Mouse (Mus musculus): ENCODE results near the gene Hsd17b13. TPM values are rescaled to one million over a fixed set of nuclear protein-coding genes. Genes with fewer than 3 reads are reported as not detected.

Hsd17b13 gene
- total and polyA plus RNA-seq, 2 experiments = 179 to 252 TPM

DNA sequence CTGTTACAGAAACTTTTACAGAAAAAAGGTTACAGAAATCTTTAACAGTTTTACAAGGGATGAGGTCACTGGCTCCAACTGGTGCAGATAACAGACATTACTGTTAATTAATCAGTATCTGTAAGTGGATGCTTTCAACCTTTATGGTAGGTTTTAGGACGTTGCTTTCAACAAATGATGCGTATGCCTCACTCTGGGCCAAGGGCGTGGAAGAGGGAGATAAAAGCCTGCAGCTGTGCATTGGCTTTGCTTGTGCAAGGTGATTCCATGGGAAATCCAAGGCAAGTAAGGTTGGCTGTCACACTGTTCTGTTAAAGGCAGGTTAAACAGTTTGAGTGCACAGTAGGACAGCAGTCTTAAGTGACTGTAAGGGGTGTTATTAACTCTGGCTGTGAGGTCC is 29.6 kb upstream of the Hsd17b13 start:
- peaks cover 62% of the 10 kb centered on the region for H3K36me3 ChIP-seq (ENCODE audit: control insufficient read depth, insufficient read depth, low read length)
- H3K27me3 ChIP-seq (ENCODE audit: control insufficient read depth, insufficient read depth, low read length) = no peaks in the 10 kb centered on the region
- H3K9ac ChIP-seq (ENCODE audit: low read depth, low read length) = no peak overlapping the region
- no peaks in the 10 kb centered on the region for H3K79me2 ChIP-seq (ENCODE audit: control insufficient read depth, insufficient read depth, low read length)
- 76% methylated on average over 3 of the region's 3 CpGs for WGBS
- H3K4me1 ChIP-seq (ENCODE audit: control insufficient read depth, insufficient read depth, low read length) = no peaks in the 10 kb centered on the region
- no peak overlapping the region for H3K27ac ChIP-seq (replicated peaks; ENCODE audit: insufficient read depth, low read depth, low read length)
- no peak overlapping the region for H3K4me3 ChIP-seq (ENCODE audit: insufficient read depth, low read depth, low read length)
- TF ChIP-seq POLR2A (IDR thresholded peaks at IDR 0.05; ENCODE audit: extremely low read depth, insufficient read depth, low read length) = no peak
- TF ChIP-seq CTCF (IDR thresholded peaks at IDR 0.05; ENCODE audit: low read depth, low read length) = no peak
- no peak for DNase-seq (ENCODE audit: extremely low read depth, low read depth, low spot score)

DNA sequence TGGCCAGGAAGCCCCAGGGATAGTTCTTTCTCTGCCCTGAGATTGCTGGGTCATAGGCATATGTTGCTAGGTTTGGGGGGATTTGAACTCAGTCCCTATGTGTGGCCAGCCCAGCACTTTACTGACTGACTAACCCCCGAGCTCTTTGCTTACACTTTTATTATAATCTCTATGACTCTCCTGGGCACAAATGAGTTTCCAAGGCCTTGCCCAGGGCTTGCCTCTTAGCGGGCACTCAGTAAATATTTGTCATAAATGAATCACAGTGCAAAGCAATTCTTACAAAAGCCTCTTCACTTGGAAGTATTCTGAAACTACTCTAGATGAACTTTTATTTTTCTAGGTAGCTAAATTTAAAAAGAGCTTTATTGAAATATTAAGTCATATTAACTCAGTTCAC is 26.7 kb upstream of the Hsd17b13 start:
- 44% methylated on average over 2 of the region's 2 CpGs for WGBS
- no peak overlapping the region for H3K27ac ChIP-seq (replicated peaks; ENCODE audit: insufficient read depth, low read depth, low read length)
- DNase-seq (ENCODE audit: extremely low read depth, low read depth, low spot score) = no peak
- H3K27me3 ChIP-seq (ENCODE audit: control insufficient read depth, insufficient read depth, low read length) = no peaks in the 10 kb centered on the region
- H3K4me3 ChIP-seq (ENCODE audit: insufficient read depth, low read depth, low read length) = no peak overlapping the region
- H3K36me3 ChIP-seq (ENCODE audit: control insufficient read depth, insufficient read depth, low read length) = peaks cover 48% of the 10 kb centered on the region
- peaks cover 5% of the 10 kb centered on the region; the same call in 1 of the 2 replicates for H3K4me1 ChIP-seq (ENCODE audit: control insufficient read depth, insufficient read depth, low read length)
- no peaks in the 10 kb centered on the region for H3K79me2 ChIP-seq (ENCODE audit: control insufficient read depth, insufficient read depth, low read length)
- no peak overlapping the region for H3K9ac ChIP-seq (ENCODE audit: low read depth, low read length)
- no peak for TF ChIP-seq CTCF (IDR thresholded peaks at IDR 0.05; ENCODE audit: low read depth, low read length)
- TF ChIP-seq POLR2A (IDR thresholded peaks at IDR 0.05; ENCODE audit: extremely low read depth, insufficient read depth, low read length) = no peak

DNA sequence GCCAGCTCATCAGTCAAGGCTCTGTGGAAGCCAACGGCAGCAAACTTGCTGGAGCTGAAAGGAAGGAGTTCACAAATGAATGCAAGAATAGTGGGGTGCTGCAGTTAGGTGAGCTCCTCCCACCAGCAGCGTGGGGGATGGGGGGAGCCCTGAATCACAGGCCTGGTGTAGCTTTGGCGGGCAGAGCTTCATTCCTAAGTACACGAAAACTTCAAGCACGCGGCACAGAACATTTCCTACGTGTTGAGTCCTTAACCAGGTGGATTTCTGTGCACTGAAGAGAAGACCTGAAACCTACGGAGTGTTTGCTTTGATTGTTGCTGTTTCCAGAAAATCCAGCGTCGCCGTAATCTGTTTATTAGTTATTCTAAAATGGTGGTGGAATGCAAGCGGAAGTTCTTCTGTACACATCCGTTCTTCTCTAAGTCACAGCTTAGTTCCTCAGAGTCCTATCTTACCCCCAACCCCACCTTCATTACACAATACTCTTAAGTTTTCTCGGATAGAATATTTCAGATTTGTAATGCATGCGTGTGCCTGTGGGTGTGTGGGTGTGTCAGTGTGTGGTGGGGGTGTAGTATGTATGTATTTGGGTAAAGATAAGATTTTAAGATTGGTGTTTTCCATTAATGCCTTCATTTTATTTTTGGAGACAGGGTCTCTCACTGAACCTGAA is 26.2 kb upstream of the Hsd17b13 start:
- TF ChIP-seq POLR2A (IDR thresholded peaks at IDR 0.05; ENCODE audit: extremely low read depth, insufficient read depth, low read length) (no peak), CTCF (IDR thresholded peaks at IDR 0.05; ENCODE audit: low read depth, low read length) (no peak)
- WGBS = 70% methylated on average over 15 of the region's 15 CpGs
- no peak for DNase-seq (ENCODE audit: extremely low read depth, low read depth, low spot score)
- Histone ChIP-seq H3K27ac (replicated peaks; ENCODE audit: insufficient read depth, low read depth, low read length) (no peak overlapping the region), H3K4me1 (ENCODE audit: control insufficient read depth, insufficient read depth, low read length) (peaks cover 6% of the 10 kb centered on the region; the same call in 1 of the 2 replicates), H3K36me3 (ENCODE audit: control insufficient read depth, insufficient read depth, low read length) (peaks cover 44% of the 10 kb centered on the region), H3K79me2 (ENCODE audit: control insufficient read depth, insufficient read depth, low read length) (no peaks in the 10 kb centered on the region), H3K27me3 (ENCODE audit: control insufficient read depth, insufficient read depth, low read length) (no peaks in the 10 kb centered on the region), H3K4me3 (ENCODE audit: insufficient read depth, low read depth, low read length) (no peak overlapping the region), H3K9ac (ENCODE audit: low read depth, low read length) (no peak overlapping the region)

DNA sequence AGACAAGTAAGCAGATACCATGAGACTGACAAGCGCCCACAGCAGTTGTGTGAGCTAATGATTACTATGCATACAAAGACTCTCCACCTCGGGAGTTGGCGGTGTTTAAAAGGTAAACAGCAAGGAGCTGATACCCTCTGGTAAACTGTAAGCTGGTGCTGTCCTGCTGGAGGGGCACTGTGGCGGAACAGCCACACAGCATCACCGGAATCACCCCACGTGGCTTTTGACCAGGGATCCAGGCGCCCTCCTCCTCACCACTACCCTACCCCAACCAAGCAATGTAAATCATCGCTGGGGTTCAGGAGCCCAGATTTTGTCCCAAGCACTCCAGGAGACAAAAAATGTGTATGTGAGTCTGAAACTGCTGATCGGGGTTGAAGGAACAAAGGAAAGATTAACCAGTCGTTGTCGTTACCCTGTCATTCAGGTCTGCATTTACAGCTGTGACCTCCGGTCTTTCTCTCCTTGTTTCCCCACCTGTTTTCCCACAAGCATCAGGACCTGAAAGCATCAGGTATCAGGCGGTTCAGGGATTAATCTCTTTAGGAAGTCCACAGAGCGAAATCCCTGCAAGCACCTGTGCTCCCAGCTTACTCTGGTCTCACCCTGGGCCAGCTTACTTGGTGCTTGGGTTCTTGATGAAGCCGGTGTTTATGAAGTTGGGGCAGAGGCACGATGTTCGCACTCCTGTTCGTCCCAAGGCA is 25.5 kb upstream of the Hsd17b13 start:
- H3K4me3 ChIP-seq (ENCODE audit: insufficient read depth, low read depth, low read length) = no peak overlapping the region
- no peaks in the 10 kb centered on the region for H3K27me3 ChIP-seq (ENCODE audit: control insufficient read depth, insufficient read depth, low read length)
- 67% methylated on average over 18 of the region's 18 CpGs for WGBS
- DNase-seq (ENCODE audit: extremely low read depth, low read depth, low spot score) = no peak
- H3K27ac ChIP-seq (replicated peaks; ENCODE audit: insufficient read depth, low read depth, low read length) = no peak overlapping the region
- no peak for TF ChIP-seq CTCF (IDR thresholded peaks at IDR 0.05; ENCODE audit: low read depth, low read length)
- TF ChIP-seq POLR2A (IDR thresholded peaks at IDR 0.05; ENCODE audit: extremely low read depth, insufficient read depth, low read length) = no peak
- H3K36me3 ChIP-seq (ENCODE audit: control insufficient read depth, insufficient read depth, low read length) = peaks cover 38% of the 10 kb centered on the region
- no peak overlapping the region for H3K9ac ChIP-seq (ENCODE audit: low read depth, low read length)
- H3K4me1 ChIP-seq (ENCODE audit: control insufficient read depth, insufficient read depth, low read length) = peaks cover 6% of the 10 kb centered on the region; the same call in 1 of the 2 replicates
- H3K79me2 ChIP-seq (ENCODE audit: control insufficient read depth, insufficient read depth, low read length) = no peaks in the 10 kb centered on the region

DNA sequence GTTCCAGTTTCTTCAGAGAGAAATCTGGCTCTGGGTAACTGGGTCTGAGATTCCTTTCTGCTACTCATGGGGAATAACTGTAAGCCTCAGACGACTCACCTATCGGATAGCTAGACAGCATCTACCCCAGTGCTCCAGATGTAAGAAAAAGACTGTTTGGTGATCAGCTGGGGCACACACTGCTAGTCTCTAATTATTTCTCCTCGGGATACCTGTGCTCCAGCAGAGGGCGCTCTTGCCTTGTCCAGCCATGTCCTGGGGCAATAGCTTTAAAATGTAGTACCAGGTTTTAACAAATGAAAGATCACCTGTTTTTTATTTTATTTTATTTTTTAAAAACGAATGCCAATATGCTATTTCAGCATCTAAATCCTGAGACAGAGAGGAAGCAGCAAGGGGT is 22.5 kb upstream of the Hsd17b13 start:
- TF ChIP-seq CTCF (IDR thresholded peaks at IDR 0.05; ENCODE audit: low read depth, low read length) = peak; percentile 93
- TF ChIP-seq POLR2A (IDR thresholded peaks at IDR 0.05; ENCODE audit: extremely low read depth, insufficient read depth, low read length) = no peak
- WGBS = 4% methylated on average over 5 of the region's 5 CpGs
- no peaks in the 10 kb centered on the region for H3K27me3 ChIP-seq (ENCODE audit: control insufficient read depth, insufficient read depth, low read length)
- peak overlapping the region; percentile 75 for H3K9ac ChIP-seq (ENCODE audit: low read depth, low read length)
- peaks cover 6% of the 10 kb centered on the region; the same call in 1 of the 2 replicates for H3K4me1 ChIP-seq (ENCODE audit: control insufficient read depth, insufficient read depth, low read length)
- 0 out of 2 replicates have a peak overlapping the region, but pooled peaks have one; percentile 17 for H3K4me3 ChIP-seq (ENCODE audit: insufficient read depth, low read depth, low read length)
- H3K36me3 ChIP-seq (ENCODE audit: control insufficient read depth, insufficient read depth, low read length) = peaks cover 21% of the 10 kb centered on the region
- DNase-seq (ENCODE audit: extremely low read depth, low read depth, low spot score) = peak; percentile 70
- no peaks in the 10 kb centered on the region for H3K79me2 ChIP-seq (ENCODE audit: control insufficient read depth, insufficient read depth, low read length)
- H3K27ac ChIP-seq (replicated peaks; ENCODE audit: insufficient read depth, low read depth, low read length) = peak overlapping the region; percentile 71

All from liver, adult 2 months (tissue).